Mouse (Mus musculus): ENCODE measurements around the gene Aspg.

Gene Aspg

DNA sequence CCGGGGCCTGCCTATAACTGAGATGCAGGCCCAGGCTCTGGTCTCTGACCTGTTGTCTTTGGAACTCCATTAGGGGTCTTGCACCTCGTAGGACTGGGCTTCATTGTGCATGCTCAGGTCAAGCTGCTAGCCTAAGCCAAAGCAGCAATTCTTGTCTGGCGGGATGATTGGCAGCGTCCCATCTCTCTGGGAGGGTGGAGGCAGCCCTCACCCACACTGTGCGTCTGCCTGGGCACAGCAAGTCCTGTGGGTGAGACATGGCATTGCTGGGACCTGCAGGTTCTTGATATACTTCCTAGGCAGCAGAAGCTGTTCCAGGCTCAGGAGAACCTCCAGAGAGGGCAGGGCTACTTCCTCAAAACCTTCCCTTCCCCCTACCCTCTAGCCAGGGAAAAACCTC lies 10.5 kb downstream of the Aspg start:
- no peak for DNase-seq

DNA sequence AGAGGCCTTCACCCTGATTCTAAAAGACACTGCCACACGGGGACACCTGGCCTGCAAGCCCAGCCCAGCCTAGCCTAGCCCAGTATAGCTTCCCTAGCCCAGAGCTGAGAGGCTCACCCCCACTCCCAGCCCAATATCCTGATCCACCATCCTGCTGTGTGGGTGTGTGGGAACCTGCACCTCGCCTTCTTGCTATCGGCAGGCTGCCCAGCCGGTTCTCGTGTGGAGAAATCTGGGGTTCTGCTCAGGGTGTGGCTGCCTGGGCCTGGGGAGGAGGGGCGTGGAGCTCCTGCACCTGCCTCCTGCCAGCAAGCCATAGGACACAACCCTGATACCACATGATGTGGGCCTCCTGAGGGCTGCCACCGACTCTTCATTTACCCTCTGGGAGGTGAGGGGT lies 11.2 kb downstream of the Aspg start:
- DNase-seq = no peak

DNA sequence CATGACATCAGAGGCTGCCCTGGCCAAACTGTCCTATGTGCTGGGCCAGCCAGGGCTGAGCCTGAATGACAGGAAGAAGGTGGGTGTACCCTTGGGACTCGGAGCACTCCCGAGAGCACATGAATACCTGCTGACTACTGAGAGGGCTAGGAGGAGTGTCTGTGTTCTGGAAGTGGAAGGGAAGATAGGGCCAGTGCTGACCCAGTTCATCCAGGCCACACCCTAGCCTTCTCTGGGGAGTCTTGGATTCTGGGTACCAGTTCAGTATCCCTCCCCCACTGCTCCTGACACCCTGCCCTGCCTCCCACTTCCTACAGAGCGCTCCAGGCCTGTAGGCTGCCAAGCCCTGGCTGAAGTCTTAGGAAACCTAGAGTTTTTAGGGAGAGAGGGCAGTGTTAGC lies 14.7 kb downstream of the Aspg start:
- DNase-seq = no peak

DNA sequence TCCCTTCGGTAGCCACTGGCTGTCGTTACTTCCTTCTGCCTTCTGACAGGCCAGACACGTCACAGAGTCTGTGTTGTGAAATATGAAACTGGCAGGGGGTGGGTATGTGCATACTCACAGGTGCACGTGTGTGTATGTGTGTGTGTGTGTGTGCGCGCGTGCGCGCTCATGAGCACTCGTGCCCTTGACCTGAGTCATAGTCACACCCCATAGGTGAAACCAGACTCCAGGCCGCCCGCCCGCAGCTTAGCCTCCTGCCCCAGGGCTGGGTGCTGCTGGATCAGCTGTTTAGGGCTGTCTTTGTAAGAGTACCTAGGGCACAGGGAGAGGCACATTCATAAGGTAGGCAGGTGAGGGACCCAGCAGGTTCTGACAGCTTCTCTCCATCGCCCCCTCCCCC lies 19.4 kb downstream of the Aspg start:
- no peak for DNase-seq

DNA sequence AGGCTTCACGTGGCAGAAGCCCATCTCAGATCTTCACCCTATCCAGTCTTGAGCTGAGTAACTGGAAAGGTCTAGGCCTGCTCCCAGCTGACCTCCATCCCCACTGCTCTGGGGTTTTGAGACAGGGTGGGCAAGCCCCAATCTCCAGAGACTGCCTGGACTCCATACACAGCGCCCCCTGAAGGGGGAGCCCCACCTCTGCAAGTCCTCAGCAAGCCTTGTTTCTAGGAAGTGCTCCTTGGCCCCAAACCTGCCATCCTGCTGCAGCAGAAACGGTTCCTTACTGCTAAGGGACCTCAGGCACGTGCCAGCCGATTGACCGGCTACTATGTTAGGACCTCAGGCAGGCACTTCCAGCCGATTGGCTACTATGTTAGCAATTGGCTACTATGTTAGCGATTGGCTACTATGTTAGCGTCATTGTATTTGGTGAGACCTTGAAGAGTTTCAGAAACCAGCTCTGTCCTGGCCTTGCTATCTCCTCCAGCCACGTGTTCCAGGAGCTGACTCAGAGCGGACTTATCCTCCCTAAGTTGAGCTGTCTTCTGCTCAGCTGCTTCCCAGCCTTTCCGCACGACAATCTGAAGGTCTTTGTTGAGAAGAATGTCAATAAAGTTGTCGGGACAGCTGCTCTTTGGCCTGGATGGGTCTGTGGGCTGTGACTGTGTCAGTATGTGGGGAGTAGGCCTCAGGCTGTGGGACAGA lies 20.6 kb downstream of the Aspg start:
- DNase-seq = no peak

DNA sequence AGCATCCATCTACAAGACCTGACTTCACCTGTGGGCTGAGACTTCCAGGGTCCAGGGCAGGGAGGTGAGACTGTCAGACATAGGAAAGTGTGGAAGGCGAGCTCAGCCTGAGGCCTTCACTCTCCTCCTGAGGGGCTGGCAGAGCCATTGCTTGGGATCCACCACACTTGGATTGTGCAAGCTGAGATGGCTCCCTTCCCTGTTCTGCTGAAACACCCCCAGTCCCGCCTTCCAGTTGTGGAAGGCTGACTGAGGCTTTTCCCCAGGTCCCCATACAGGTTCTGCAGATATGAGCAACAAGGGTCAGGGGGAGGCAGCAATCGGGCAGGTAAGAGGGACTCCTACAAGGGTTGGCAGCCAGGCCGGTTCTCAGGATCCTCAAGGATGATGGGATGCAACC lies 22.0 kb downstream of the Aspg start:
- DNase-seq = no peak

DNA sequence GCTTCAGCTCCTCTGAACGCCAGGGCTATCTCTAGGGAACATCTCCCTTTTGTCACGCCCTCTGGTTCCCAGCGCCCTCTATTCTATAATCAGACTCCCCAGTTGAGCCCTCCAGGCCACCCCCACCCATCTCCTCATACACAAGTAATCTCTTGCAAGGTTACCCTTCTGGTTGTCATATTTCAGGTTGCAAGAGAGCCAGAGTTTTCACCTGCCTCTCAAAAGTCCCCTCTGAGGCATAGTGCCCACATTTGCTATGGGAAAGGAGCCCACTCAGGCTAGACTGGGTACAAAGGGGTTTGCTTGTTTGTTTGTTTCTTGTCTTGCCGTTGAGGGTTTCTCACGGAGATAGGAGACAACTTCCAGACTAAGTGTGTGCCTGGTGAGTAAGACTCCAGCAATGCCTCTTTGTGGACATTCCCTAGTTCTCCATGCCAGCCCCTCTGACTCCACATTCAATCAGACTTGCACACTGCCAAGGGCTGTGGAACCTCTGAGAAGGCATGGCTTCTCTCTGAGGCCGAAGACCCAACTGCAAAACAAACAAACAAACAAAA lies 22.9 kb downstream of the Aspg start:
- DNase-seq = no peak

DNA sequence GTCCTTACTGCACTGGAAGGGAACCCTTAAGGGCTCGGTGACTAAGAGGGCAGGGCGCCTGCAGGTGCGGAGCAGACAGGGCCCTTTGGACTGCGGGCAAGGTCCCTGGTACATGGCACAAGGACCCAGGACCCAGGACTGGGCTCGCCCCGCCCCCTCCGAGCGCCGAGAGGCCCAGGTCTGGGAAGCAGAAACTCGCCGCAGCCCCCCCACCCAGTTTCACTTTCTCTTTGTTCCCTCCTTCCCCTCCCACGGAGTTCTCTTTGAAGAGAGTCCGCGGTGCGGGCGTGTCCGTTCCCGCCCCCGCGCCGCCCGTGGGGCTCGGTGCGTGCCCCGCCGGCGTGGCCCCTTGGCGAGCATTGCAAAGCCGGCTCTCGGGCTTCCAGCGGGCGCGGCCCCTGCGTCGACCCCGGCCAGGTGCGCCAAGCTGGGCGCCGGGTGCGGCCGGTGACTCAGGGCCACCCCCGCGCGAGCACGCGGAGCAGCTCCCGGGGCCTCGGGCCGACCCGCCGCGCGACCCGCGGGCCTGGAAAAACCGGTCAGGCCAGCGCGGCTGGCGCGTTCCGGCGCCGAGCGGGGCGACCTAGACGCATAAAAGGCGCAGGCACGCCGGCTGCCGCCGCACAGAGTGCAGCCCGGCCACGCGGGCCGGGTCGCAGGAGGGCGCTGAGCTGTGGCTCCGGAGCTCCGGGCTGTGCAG lies 23.8 kb downstream of the Aspg start:
- DNase-seq = peak; percentile 43

DNA sequence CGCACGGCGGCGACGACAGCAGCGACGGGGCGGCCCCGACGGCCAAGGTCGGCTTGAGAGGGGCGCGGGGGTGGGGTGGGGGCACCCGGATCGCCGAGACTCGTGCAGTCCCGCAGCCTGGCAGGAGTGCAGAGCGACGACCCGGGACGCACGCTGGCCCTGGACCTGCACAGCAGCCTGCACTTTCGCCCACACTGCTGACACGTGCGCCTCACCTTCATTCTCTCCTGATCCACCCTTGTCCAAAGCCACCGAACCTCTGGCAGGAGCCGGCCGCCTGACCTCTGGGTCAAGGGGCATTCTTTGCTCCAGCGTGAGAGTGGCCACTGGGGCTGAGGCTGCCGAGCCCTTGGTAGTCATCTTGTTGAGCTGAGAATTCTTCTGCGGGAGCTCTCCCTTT lies 24.5 kb downstream of the Aspg start:
- no peak for DNase-seq

DNA sequence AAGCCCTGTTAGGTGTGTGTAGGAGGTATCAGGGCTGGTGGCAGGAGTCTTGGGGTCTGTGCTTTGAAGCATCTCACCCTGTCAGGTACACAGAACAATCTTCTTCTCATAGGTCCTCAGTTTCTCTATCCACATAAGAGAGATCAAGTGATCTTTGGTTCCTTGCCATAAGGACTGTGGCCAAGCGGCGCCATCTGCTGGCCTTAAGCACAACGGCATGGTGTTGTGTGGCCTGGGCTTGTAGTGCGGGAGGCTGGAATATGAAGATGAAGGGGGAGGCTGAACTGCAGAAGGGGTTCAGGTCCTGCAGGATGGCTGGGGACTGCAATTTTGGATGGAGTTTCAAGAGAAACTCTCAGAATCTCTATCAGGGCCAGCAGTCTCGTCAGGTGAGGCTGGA lies 33.8 kb downstream of the Aspg start:
- peak; percentile 16 for DNase-seq

DNA sequence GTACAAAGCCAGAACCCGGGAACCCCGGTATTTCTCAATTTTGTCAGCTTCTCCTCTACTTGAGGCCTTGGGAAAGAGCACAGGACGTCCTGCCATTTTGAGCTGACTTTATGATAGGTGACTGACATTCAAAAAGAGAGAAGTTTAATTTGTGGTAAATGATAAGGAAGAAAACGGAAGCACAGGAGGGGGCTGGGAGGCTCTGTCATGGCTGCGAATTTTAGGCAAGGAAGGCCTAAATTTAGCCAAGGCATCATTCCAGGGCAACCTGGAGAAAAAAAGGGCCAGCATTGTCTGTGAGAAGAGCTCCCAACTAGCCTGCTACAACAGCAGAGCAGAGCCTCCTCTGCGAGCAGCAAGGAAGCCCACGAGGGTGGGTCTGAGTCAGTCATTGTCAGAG lies 34.3 kb downstream of the Aspg start:
- DNase-seq = no peak

DNA sequence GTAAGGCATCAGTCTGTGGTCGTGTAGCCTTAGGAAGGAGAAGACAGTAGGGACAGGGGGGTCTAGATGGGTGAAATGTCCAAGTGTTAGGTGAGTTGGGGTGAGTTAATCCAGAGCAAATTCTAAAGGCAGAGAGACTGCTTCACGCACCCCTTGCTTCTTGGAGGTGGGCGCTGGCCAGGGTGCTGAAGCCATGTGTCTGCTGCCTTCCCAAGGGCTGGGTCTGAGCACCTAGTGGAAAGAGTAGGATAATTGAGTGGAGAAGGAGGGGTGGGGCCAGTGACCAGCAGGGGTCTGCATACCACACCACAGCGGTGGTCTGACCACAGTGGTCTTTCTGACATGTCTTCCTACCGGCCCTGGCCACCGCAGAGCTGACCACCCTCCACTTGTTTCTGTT lies 34.8 kb downstream of the Aspg start:
- DNase-seq = no peak

DNA sequence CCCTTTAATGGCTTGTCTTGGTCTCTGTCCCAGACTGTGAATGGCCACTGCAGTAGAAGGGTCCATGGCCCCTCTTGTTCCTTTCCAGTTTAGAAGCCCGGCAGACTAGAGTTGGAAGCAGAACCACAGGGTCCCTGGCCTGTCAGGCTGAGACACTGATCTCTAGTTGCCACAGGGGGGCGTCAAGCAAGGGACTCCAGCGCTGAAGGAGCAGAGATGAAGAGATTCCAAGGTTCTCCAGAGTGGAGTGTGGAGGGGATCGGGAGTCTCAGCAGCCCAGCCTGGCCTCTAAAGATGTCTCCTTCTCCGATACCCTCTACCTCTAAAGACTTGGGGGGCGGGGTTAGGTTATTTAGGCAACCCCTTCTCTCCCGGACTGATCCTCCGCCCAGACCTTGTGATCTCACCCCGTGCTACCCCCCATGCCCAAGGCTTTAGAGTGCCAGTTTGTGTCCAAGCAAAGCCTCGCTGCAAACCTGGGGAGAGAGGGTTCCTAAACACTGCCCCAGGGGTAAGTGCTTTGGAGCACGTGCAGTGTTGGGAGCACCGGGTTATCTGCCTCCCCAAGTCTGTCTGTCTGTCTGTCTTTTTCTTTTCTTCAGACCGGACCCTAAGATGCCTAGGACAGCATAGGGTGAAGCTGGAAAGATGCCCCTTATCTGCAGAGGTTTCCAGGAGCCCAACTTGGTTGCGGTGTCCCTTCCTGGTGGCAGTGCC lies 36.8 kb downstream of the Aspg start:
- no peak for DNase-seq

DNA sequence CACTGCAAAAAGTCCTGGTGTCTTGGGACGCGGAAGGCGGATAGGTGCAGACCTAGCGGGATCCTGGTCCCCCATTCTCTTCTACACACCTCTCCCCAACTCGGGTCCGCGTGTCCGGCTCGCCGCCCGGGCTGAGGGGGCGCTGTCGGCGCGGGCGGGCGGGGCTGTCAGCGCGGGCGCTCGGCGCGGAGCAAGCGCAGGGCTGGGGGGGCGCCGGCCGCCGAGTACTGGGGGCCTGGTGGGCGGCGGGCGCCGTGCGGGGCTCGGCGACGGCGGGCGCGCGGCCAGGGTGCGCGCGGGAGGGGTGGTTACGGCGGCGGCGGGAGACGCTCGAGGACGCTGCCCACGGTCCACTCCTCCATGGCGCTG lies 37.3 kb downstream of the Aspg start:
- no peak for DNase-seq

DNA sequence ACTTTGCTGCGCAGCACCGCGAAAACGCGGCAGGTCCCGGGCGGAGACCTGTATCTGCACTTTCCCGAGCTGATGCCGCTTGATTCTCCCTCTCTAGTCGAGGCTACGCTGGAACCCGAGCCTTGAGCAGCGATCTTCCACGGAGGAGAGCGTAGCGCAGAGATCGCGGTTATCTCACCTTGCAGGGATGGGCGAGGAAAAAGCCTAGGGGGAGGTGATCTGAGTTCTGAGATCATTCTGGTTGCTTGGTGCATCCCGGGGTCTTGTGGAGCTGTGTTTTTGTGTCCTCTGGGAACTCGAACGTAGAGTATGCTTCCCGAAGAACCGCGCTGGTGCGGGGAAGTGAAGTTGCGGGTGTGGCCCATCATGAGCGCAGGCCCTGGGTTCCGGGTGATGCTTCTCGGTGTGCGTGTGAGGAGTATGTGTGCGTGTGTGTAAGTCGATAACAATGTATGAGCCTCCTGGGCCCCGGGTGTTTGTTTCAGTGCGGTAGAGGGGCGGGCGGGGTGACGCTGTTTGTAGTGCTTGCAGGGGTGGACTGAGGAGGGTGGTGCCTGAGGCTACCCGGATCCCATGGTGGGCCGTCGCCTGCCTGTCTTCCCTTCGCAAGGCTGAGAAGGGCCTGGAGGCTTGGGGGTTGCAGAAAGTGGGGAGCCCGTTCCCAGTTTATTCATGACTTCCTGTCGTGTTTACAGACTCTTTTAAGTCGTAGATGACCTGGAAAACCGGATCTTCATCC lies 38.1 kb downstream of the Aspg start:
- no peak for DNase-seq

DNA sequence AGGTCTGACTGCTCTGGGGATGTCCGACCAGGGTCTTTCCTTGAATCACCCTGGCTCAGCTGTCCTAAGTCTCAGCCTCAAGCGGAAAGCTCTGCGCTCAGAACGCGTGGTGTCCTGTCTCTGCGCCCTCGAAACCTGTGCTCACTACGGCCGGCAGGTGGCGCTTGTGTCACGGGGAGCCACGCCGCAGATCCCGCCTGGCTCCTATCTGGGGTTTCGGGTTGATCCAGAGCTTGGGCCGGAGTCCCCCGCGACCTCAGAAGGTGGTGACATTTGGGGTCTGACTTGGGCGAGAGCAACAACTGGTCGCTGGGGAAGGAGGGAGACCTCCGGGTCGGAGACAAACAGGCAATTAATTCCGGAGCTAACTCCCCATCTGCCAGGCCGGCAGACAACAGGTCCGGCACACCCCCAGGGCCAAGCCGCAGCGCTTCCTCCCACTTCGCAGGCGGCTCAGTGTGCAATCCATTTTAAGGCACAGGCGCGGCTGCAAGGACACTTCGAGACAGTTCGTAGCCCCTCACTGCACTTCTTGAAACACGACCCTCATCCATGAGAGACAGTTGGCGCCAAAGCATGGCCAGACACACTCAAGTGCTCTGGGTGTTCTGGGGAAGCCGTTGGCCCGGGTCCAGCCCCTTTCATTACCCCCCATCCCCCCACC lies 38.9 kb downstream of the Aspg start:
- DNase-seq = peak; percentile 69

DNA sequence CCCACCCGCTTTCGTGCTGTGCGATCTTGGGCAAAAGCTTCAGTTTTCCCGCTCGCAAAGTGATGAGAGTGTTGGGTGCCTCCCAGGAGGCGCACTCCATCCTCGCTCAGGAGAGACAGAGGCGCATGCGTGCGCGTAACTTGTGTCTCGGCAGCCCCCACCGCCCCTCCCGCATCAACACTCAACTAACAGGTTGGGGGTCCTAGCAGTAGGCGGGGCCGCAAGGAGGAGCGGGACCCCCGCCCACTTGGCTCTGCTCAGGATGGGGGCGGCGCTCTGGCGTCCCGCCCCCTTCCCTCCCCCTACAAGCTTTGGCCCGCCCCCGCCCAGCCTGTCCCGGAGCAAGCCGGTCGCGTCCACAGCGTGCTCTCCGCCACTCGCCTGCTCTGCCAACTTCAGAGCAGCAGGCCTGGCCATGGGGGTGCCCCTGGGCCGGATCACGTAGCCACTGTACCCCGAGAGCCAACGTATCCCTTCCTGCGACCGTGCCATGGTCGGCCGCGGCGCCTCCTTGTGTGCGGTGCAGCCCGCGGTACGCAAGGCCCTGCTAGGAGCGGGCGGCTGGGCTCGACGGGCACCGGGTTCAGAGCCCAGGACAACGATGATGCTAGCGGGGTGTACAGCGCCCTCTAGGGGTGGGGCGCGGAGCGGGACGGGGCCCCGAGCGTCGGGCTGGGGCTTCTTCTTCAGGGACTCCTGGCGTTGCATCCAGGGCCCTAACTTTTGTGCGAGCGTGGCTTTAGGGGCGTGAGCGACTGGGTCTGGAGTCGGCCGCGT lies 39.6 kb downstream of the Aspg start, which contains the start of gene Kif26a:
Kif26a (plus strand) TSS at position 334 of the 777 bp plus-strand sequence.
- peak; percentile 30 for DNase-seq

DNA sequence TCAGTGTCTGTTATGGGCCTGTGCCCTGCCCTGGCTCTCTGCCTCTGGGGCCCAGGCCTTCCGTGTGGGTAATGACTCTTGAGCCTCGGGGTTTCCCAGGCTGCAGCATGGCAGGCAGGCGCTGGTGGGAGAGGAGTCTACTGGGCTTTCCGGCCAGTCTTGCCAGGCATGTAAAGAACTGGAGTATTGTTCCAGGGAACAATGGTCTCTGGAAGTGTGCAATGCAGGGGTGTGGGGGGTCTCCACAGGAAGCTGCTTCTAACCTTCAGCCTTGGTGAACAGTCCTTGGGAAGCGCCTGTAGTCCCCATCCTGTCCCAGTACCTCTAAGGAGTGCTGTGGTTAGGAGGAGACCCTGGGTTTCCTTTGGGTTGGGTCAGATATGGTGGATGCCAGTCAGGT lies 40.9 kb downstream of the Aspg start:
- DNase-seq = no peak

DNA sequence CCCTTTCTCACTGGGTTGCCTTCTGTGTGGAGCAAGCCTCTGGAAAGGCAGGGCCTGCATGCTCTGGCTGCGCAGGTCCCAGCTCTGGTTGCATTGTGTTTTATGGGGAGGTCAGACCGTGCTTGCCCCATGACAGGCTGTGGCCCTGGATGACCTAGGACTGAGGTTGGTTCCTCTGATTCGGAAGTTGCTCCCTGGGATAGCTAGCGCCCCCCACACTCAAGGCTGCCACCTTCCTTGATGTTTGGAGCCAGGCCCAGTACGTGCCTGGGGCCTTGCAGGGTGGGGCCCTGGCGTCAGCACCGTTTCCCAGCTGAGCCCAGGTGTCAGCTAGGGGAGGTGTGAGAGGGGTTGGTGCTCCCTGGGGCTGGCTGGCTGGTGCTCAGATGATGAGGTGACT lies 43.5 kb downstream of the Aspg start:
- no peak for DNase-seq

DNA sequence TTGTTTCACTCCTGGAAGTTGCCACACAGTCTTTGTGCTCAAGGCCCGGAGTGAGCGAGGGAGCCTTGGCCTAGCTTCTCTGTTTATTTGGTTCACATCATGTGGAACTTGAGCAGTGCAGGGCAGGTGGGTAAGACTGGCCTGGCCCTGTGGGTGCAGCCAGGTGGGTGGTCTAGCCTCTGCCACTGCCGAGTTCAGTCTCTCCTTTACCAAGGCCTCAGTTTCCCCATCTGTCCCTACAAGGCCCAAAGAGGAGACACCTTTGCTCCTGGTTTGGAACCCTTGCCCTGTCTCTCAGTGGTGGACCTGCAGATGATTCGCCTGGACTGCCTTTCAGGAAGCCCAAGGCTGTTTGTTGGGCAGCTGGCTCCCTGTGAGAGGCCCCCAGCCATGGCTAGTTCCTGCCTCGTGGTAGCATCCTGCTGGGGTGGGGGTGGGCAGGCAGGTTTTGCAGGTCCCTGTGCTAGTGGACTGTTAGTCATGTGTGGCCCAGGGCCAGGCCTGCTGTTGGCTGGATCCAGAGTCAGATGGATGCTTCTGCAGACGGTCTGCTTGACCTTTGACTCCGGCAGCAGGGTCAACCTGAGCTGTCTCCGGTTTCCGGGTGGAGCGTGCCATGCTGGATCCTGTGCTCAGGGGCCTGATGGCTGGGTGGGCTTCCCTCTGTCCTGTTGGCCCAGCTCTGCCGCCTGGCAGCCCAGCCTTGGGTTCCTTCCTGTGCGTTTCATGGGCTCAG lies 44.9 kb downstream of the Aspg start:
- DNase-seq = no peak

DNA sequence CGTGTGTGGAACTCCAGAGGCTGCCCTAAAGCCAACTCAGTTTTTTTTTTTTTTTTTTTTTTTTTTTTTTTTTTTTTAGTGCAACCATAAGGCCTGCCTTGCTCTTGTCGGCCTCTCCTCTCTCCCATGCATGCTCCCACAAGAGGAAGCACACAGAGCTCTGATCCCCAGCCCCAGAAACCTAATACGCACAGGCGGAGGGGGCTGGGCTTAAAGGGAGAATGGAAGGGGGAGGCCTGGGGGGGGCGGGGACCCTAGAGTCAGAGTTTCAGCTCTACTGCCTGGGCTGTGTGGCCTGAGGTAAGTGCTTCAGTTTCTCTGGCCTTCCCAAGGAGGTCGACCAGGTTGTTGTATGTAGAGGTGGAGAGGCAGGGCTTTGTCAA lies 45.5 kb downstream of the Aspg start:
- no peak for DNase-seq
